Mouse (Mus musculus): ENCODE results near the gene Dlec1.

Dlec1 gene

GRCm38 (mm10) chr9:119144696-119145095, 42.4 kb downstream of the Dlec1 start:
- no peak for DNase-seq

DNA sequence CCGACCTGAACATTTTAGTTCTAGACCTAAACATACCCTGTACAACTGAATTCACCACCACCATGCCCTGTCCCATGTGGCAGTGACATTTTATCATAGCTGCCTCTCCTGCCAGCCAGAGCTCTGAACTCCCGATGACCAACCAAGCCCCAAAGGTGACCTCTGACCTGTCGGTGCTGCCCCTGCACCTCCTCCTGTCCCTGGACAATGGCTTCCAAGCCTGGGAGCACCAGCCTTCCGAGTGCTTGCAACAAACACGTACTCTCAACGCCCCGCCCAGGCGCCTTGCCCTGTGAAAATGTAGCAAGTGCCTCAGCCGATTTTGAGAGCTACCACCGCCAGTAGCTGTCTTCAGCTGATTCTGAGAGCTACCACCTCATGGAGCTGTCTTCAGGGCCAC, 42.9 kb downstream of the Dlec1 start:
- no peak for DNase-seq

DNA sequence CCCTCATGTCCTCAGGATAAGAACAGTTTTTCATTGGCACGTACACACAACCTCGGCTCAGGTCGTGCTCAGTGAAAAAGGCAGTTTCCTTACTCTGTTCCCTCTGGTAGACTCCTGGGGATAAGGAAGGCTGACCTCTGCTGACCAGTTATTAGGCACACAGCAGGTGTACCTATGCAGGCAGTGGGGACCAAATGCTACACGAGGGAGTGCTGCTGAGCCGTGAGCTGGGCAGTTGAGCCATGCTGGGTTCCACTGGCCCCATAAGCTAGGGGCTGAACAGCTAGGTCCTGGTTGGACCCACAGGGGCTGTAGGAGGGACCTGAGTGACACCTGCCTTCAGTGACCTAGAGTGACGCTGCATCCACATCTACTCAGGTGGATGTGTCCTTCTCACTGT, 43.4 kb downstream of the Dlec1 start:
- no peak for DNase-seq

DNA sequence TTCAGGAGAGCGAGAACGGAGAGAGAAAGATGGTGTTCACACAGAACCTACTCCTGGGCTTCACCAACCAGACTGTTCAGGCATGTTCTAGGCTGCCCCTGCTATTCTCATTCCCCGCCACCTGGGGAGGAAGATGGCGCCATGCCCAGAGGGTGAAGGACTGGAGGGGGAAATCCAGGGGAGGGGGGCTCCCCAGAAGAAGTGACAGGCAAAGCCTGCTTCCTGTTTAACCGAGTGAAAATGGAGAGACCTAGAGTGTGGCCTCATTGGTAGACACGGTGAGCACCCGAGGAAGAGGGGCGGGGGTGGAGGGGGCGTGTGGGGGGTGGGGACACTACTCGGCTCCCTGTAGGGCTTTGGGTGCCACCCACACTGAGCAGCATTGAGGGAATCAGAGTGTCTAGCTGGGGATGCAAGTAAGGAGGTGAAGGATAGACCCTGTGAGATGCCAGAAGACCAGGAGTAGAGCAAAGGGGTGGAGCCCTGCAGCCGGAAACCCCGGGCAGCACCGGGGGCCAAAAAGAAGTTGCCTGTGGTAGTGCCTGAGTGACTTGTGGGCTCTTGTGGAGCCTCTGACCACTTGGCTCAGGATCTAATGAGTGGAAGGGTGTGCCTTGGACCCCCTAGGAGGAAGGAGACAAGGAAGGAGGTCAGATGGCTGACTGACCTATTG, 44.0 kb downstream of the Dlec1 start:
- DNase-seq = no peak

DNA sequence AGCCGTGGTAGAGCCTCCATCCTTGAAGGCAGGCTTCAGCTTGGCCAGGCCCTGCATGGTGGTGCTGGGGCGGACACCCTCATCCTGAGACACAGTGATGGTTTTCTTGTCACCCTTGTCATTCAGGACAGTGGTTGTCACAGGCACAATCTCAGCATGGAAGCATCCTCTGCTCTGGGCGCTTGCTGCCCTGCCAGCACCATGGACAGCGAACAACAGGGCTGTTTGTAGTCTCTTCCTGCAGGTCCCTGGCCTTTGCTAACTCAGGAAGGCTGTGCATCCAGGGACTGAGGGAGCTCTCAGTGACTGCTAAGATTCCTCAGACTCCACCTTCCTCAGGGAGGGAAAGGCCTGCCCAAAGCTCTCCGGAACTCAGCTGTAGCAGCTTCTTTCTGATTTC, 47.3 kb downstream of the Dlec1 start:
- DNase-seq = no peak

DNA sequence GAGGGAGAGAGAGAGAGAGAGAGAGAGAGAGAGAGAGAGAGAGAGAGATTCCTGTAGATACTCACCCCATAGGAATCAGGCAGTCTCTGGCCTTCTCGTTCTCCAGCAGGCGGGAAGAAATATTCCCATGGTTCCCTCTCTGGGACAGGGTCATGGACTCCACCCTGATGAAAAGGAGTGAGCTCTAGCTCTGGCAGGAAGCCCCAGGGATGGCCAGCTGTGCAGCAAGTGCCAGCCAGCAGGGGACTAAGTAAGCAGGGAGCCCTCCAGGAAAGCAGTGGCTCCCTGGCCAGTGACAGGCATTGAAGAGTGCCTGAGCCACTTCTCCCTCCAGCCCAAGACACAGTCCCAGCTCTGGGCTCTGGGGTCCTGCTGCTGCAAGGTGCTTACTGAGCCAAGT, 49.5 kb downstream of the Dlec1 start:
- no peak for DNase-seq

- no peak for DNase-seq
Observed at GRCm38 (mm10) chr9:119155416-119155815, 53.1 kb downstream of the Dlec1 start.

GRCm38 (mm10) chr9:119155826-119156225, 53.5 kb downstream of the Dlec1 start:
- no peak for DNase-seq

GRCm38 (mm10) chr9:119156278-119157201, 54.3 kb downstream of the Dlec1 start, which contains the start of gene Acaa1b:
Acaa1b (minus strand) TSS chr9:119157093.
- DNase-seq = peak; percentile 44

DNA sequence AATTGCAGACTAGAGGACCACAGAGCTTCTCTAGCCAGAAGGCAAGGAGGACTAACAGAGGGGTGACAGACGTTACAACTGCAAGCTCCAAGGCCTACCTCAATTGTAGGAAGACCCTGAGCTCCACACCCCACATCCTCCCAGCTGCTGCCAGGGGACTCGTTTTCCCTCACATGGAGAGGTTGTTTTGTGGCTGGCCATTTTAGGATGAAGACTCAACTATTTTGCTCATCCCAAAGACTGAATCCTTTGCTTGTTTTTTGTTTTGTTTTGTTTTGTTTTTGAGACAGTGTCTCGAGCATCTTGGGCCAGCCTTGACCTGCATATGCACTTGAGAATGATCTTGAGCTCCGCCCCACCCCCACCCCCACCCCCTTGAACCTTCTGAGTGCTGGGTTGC, 56.6 kb downstream of the Dlec1 start, which contains the start of gene Gm47289:
Gene Gm47289, plus strand, starts transcription at position 301 of the 400 bp plus-strand sequence.
- DNase-seq = no peak

- DNase-seq = no peak
Observed at GRCm38 (mm10) chr9:119160689-119161088, 58.4 kb downstream of the Dlec1 start.

DNA sequence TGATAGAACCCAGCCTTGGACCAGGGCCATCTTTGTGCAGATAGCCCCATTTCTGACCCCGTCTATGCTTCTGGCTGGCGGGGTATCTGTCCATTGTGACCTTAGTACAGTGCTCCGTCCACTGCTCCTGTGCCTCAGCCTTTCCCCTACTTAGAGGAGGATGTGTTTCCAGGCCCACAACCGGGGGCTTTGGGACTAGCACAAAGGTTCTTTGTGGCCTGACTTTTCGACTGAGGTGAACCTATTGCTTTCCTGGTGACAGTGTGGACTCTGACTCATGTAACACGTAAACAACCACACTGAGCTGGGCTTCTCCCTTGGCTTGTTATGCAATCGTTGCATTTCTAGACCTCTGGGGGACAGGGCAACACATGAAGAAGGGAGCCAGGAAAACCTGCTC, 62.5 kb downstream of the Dlec1 start:
- DNase-seq = no peak

- DNase-seq = no peak
Observed at GRCm38 (mm10) chr9:119165548-119165947, 63.3 kb downstream of the Dlec1 start.

DNA sequence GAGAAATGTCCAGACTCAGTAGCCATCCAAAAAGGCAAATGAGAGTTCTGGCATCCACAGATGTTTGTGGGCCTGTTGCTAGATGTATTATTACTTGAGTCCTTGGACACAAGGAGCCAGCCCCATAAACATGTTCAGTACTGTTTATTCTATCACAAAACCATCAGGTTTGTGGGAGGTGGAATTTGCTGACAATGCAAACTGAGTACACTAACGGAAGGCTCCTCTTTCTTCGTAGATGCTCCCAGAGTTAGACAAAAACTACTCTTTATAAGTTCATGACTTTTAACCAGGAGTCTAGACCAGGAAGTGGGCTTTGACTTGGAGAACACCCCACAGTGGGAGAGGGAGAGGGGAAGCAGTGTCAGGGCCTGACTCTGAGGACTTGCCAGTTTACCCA, 65.3 kb downstream of the Dlec1 start:
- DNase-seq = no peak

GRCm38 (mm10) chr9:119179292-119179691, 77.0 kb downstream of the Dlec1 start:
- DNase-seq = no peak

DNA sequence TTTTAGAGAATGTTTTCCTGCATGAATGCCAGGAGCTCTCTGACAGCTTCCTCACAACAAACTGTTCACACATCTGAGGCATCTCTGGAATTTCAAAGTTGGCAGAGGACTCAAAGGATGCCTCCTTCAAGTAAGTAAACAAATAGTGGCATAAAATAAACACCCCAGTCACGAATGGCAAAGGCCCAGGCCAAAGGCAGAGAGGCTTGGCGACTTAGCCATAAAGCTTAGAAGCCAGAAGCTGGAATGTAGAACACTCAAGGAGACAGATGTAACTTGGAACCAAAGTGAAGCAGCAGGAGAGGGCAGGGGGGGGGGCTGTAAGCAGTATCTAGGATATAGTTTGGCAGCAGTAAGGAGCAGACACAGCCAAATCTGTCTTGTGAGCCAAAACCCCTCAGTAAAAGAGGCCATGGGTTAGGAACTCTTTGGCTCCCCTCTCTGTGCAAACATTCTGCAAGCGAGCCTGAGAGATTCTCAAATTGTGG, 79.0 kb downstream of the Dlec1 start:
- no peak for DNase-seq

DNA sequence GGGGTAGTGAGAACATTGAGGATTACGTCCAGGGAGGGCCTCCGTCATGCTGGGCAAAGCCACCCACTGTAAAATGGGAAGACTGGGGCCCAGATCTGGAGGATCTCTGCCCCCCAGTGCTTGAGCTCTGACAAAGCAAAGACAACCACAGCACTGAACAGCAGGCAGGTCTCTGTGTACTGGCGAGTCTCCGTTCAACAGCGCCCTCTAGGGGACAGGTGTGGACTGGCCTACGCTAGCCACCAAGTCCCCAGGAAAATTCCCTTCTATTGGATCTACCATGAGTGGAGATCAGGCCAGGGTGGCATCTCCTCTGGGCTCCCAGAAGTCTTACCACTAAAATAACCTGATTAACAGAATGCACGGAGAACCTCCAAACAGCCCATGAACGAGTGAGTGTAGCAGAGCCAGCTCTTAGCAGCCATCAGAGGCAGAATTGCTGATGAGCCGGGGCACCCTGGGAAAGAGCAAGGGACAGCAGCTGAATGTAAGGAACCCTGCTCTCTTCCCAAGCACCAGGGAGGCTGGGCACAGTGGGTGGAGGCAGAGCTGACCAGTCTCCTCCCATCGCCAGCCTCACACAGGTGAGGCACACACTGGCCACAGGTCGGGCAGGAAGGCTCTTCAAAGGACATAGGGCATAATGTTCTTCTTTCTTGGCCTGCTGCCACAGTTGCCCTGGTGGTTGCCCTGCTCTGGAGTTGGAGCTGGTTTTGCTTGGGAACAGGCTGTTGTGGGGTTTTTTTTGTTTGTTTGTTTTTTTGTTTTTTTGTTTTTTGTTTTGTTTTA, 90.1 kb downstream of the Dlec1 start:
- DNase-seq = no peak
